Mouse (Mus musculus): Measurements from ENCODE around the gene Olfr1432.

DNA sequence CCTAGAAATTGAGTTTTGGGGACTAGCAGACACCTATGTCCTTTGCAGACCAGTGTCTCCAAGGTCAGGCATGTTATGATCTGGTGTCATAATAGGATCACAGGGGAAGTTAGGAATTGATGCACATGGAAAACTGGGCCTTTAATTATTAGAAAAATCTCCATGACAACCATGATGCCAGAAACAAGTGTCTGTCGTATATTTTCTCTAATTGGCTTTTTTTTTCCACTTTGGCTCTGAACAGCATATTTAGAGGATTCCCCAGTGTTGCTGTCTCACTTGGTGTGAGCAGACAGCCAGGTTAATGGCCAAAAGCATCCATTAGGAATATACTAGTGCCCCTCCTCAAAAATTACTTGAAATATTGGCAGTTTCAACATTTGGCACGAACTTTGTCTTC is 47.2 kb upstream of the Olfr1432 start, which contains the start of gene Olfr1434:
- TF ChIP-seq CTCF (IDR thresholded peaks at IDR 0.05; ENCODE audit: borderline replicate concordance, control insufficient read depth, extremely low read depth, insufficient read depth, low read length, poor library complexity), result no peak
- no peak for TF ChIP-seq POLR2A (IDR thresholded peaks at IDR 0.05; ENCODE audit: control insufficient read depth, extremely low read depth, insufficient read depth, low read length, poor library complexity)
